Mouse (Mus musculus): Measurements from ENCODE around the gene Dennd5b. TPM values are rescaled to one million over a fixed set of nuclear protein-coding genes. Genes with fewer than 3 reads are reported as not detected.

Dennd5b gene
- polyA plus RNA-seq, 1 experiment = 1.7 TPM

DNA sequence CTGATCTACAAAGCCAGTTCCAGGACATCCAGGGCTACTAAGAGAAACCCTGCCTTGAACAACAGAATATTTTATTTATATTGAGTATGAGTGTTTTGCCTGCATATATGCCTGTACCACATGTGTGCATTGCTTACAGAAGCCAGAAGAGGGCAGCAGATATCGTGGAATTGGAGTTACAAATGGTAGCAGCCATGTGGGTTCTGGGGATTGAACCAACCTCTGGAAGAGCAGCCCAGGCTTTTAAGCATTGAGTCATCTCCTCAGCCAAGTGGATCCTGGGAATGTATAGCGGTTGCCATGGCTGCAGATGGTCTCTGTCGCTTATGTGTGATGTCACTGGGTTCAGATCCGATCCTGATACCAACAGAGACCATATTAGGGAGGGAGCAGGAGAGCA, 25.2 kb upstream of the Dennd5b start:
- no peaks in the 10 kb centered on the region for H3K36me3 ChIP-seq (ENCODE audit: control insufficient read depth, insufficient read depth, low read length)
- no peak overlapping the region for H3K27ac ChIP-seq (ENCODE audit: control insufficient read depth, insufficient read depth, low read length)
- no peaks in the 10 kb centered on the region for H3K4me1 ChIP-seq (replicated peaks; ENCODE audit: control insufficient read depth, insufficient read depth, low read length)
- H3K4me3 ChIP-seq (ENCODE audit: control insufficient read depth, insufficient read depth, low read length) = no peak overlapping the region
- DNase-seq = peak; percentile 64
- TF ChIP-seq POLR2A (IDR thresholded peaks at IDR 0.05; ENCODE audit: control insufficient read depth, extremely low read depth, insufficient read depth, low read length, poor library complexity) (no peak), CTCF (IDR thresholded peaks at IDR 0.05; ENCODE audit: borderline replicate concordance, control insufficient read depth, extremely low read depth, insufficient read depth, low read length, poor library complexity) (no peak)
- no peaks in the 10 kb centered on the region for H3K27me3 ChIP-seq (ENCODE audit: control insufficient read depth, insufficient read depth, low read length)
- WGBS = 81% methylated on average over 4 of the region's 4 CpGs

DNA sequence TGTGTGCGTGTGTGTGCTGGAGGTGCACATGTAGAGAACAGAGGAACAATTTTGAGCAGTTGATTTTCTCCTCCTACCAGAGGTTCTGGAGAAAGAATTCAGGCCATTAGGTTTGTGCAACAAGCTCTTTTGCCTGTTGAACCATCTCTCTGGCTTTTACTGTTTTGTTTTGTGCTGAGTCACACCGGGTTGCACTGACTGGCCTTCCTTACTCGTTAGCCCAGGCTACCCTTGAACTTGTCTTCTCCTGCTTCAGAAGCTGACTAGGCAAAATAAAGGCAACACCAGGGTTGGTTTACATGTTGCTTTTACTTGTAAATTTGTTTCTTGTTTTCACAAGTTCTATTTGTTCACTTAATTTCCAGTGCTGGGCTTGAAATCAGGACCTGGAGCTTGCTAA, 21.6 kb upstream of the Dennd5b start:
- no peak for DNase-seq
- no peak overlapping the region for H3K27ac ChIP-seq (ENCODE audit: control insufficient read depth, insufficient read depth, low read length)
- H3K36me3 ChIP-seq (ENCODE audit: control insufficient read depth, insufficient read depth, low read length) = no peaks in the 10 kb centered on the region
- H3K4me1 ChIP-seq (replicated peaks; ENCODE audit: control insufficient read depth, insufficient read depth, low read length) = no peaks in the 10 kb centered on the region
- H3K27me3 ChIP-seq (ENCODE audit: control insufficient read depth, insufficient read depth, low read length) = no peaks in the 10 kb centered on the region
- H3K4me3 ChIP-seq (ENCODE audit: control insufficient read depth, insufficient read depth, low read length) = no peak overlapping the region
- no peak for TF ChIP-seq CTCF (IDR thresholded peaks at IDR 0.05; ENCODE audit: borderline replicate concordance, control insufficient read depth, extremely low read depth, insufficient read depth, low read length, poor library complexity)
- no peak for TF ChIP-seq POLR2A (IDR thresholded peaks at IDR 0.05; ENCODE audit: control insufficient read depth, extremely low read depth, insufficient read depth, low read length, poor library complexity)
- WGBS = 91% methylated on average over 3 of the region's 3 CpGs

DNA sequence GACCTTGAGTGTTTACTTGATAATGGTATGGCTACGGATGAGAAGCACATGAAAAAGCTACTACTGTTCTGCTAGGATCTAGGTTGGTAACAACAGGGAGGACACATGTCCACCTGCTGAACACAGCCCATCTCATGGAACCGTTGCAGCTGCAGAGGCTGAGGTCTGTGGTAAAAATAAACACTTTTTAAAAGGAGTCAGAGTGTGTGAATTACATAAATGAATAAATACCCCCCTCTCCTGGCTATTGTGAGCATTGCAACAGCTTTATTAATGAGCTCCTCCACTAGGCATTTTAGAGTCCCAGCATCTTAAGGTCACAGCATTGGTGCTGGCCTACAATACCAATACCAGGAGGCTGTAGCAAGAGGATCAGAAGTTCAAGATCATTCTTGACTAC, 18.4 kb upstream of the Dennd5b start:
- H3K27ac ChIP-seq (ENCODE audit: control insufficient read depth, insufficient read depth, low read length) = no peak overlapping the region
- H3K4me3 ChIP-seq (ENCODE audit: control insufficient read depth, insufficient read depth, low read length) = no peak overlapping the region
- peak; percentile 47 for DNase-seq
- WGBS = 50% methylated on average over 2 of the region's 2 CpGs
- H3K4me1 ChIP-seq (replicated peaks; ENCODE audit: control insufficient read depth, insufficient read depth, low read length) = no peaks in the 10 kb centered on the region
- H3K27me3 ChIP-seq (ENCODE audit: control insufficient read depth, insufficient read depth, low read length) = no peaks in the 10 kb centered on the region
- no peaks in the 10 kb centered on the region for H3K36me3 ChIP-seq (ENCODE audit: control insufficient read depth, insufficient read depth, low read length)
- TF ChIP-seq CTCF (IDR thresholded peaks at IDR 0.05; ENCODE audit: borderline replicate concordance, control insufficient read depth, extremely low read depth, insufficient read depth, low read length, poor library complexity) (no peak), POLR2A (IDR thresholded peaks at IDR 0.05; ENCODE audit: control insufficient read depth, extremely low read depth, insufficient read depth, low read length, poor library complexity) (no peak)

DNA sequence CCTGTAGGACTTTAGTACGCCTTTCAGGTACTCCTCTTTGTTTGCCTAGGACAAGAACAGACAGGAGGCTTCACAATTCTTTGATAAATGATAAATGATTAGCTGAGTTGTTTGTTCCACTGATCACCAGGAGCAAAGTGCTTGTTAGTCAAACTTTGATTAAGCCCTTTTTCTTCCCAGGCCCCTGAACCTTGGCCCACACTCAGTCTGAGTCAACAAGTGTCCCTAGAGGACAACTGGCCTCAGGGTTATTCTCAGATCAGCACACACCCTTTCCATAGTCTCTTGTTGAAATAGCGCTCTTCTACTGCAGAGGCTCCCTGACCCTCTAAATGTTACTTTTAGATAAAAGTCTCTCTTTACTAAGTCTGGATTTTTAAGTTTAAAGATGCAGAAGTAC, 17.5 kb upstream of the Dennd5b start:
- no peaks in the 10 kb centered on the region for H3K27me3 ChIP-seq (ENCODE audit: control insufficient read depth, insufficient read depth, low read length)
- H3K4me1 ChIP-seq (replicated peaks; ENCODE audit: control insufficient read depth, insufficient read depth, low read length) = no peaks in the 10 kb centered on the region
- H3K36me3 ChIP-seq (ENCODE audit: control insufficient read depth, insufficient read depth, low read length) = no peaks in the 10 kb centered on the region
- H3K27ac ChIP-seq (ENCODE audit: control insufficient read depth, insufficient read depth, low read length) = no peak overlapping the region
- TF ChIP-seq POLR2A (IDR thresholded peaks at IDR 0.05; ENCODE audit: control insufficient read depth, extremely low read depth, insufficient read depth, low read length, poor library complexity) = no peak
- TF ChIP-seq CTCF (IDR thresholded peaks at IDR 0.05; ENCODE audit: borderline replicate concordance, control insufficient read depth, extremely low read depth, insufficient read depth, low read length, poor library complexity) = no peak
- H3K4me3 ChIP-seq (ENCODE audit: control insufficient read depth, insufficient read depth, low read length) = no peak overlapping the region
- DNase-seq = no peak
- WGBS = 95% methylated on average over 2 of the region's 2 CpGs

DNA sequence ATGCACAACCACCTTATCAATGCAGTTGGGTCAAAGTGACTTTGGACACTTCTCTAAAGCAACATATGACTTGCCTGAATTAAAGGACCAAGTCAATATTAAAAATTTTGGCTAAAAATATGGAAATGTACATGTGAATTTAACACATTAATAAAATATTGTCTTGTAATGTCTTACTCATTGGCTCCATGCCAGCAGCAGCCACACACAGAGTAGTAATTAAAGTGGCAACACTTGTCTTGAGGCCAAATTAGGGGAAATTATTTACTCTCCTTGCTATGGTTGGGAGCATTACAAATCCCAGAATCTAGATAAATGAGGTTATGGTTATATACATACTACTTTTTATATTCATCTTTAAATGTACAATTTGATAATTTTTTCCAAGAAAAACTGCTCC, 15.5 kb upstream of the Dennd5b start:
- no peaks in the 10 kb centered on the region for H3K27me3 ChIP-seq (ENCODE audit: control insufficient read depth, insufficient read depth, low read length)
- TF ChIP-seq CTCF (IDR thresholded peaks at IDR 0.05; ENCODE audit: borderline replicate concordance, control insufficient read depth, extremely low read depth, insufficient read depth, low read length, poor library complexity) (no peak), POLR2A (IDR thresholded peaks at IDR 0.05; ENCODE audit: control insufficient read depth, extremely low read depth, insufficient read depth, low read length, poor library complexity) (no peak)
- H3K4me3 ChIP-seq (ENCODE audit: control insufficient read depth, insufficient read depth, low read length) = no peak overlapping the region
- H3K27ac ChIP-seq (ENCODE audit: control insufficient read depth, insufficient read depth, low read length) = no peak overlapping the region
- DNase-seq = no peak
- no peaks in the 10 kb centered on the region for H3K4me1 ChIP-seq (replicated peaks; ENCODE audit: control insufficient read depth, insufficient read depth, low read length)
- H3K36me3 ChIP-seq (ENCODE audit: control insufficient read depth, insufficient read depth, low read length) = no peaks in the 10 kb centered on the region

DNA sequence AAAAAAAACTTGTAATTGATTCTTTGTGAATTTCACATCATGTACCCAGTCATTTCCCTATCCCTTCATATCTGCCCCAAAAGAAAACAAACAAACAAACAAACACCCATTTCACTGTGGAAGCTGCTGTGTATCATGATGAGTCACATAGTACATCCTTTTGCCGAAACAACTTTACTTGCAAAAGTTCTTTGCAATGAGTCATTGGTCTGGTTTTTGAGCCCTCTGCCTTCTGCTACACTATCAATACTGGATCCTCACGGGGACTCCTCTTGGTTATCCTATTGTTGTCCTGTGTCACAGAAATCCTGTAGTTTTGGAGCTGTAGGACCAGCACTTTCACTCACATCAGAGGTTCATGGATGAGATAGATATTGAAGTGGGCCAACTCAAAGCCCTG, 7.4 kb upstream of the Dennd5b start:
- TF ChIP-seq CTCF (IDR thresholded peaks at IDR 0.05; ENCODE audit: borderline replicate concordance, control insufficient read depth, extremely low read depth, insufficient read depth, low read length, poor library complexity) (no peak), POLR2A (IDR thresholded peaks at IDR 0.05; ENCODE audit: control insufficient read depth, extremely low read depth, insufficient read depth, low read length, poor library complexity) (no peak)
- no peaks in the 10 kb centered on the region for H3K4me1 ChIP-seq (replicated peaks; ENCODE audit: control insufficient read depth, insufficient read depth, low read length)
- H3K27me3 ChIP-seq (ENCODE audit: control insufficient read depth, insufficient read depth, low read length) = no peaks in the 10 kb centered on the region
- DNase-seq = no peak
- H3K27ac ChIP-seq (ENCODE audit: control insufficient read depth, insufficient read depth, low read length) = no peak overlapping the region
- H3K4me3 ChIP-seq (ENCODE audit: control insufficient read depth, insufficient read depth, low read length) = no peak overlapping the region
- no peaks in the 10 kb centered on the region for H3K36me3 ChIP-seq (ENCODE audit: control insufficient read depth, insufficient read depth, low read length)
- WGBS = 82% methylated on average over 2 of the region's 2 CpGs

DNA sequence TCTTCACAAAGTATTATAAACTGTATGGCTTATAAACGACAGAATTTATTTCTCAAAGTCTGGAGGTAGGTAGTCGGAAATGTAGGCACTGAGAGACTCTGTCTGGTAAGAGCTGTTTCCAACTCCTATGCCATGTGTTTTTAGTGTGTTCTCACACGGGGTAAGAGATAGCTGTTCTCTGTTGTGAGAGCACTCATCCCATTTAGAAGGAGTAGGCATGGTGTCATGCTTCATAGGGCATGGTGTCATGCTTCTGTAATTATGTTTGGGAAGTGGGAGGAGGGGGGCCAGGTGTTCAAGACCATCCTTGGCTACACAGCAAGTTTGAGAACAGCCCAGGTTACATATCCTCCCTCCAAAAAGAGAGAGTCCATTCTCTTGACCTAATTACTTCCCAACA, 6.1 kb upstream of the Dennd5b start:
- no peaks in the 10 kb centered on the region for H3K36me3 ChIP-seq (ENCODE audit: control insufficient read depth, insufficient read depth, low read length)
- 87% methylated on average over 3 of the region's 3 CpGs for WGBS
- TF ChIP-seq CTCF (IDR thresholded peaks at IDR 0.05; ENCODE audit: borderline replicate concordance, control insufficient read depth, extremely low read depth, insufficient read depth, low read length, poor library complexity) = no peak
- no peak for TF ChIP-seq POLR2A (IDR thresholded peaks at IDR 0.05; ENCODE audit: control insufficient read depth, extremely low read depth, insufficient read depth, low read length, poor library complexity)

More for the DNA sequence above, 6.1 kb upstream of the Dennd5b start:
- H3K27me3 ChIP-seq (ENCODE audit: control insufficient read depth, insufficient read depth, low read length) = no peaks in the 10 kb centered on the region
- no peak overlapping the region for H3K4me3 ChIP-seq (ENCODE audit: control insufficient read depth, insufficient read depth, low read length)
- H3K4me1 ChIP-seq (replicated peaks; ENCODE audit: control insufficient read depth, insufficient read depth, low read length) = no peaks in the 10 kb centered on the region
- DNase-seq = no peak
- no peak overlapping the region for H3K27ac ChIP-seq (ENCODE audit: control insufficient read depth, insufficient read depth, low read length)

All from thymus, adult 2 months (tissue).